Mouse (Mus musculus) 3T3-L1 (cell line): ENCODE measurements around the gene Asb5.
"Not testable (repeated sequence)": the region's sequence is repeated elsewhere in the genome, so short reads cannot be mapped to it uniquely, and the experiment has no call there.

Experiments used
- DNase-seq: peaks from one replicate; pipeline ENCODE4 v3.0.0-alpha.2; 2015; ENCODE audit warnings: low read depth, low spot score

Asb5 gene

DNA sequence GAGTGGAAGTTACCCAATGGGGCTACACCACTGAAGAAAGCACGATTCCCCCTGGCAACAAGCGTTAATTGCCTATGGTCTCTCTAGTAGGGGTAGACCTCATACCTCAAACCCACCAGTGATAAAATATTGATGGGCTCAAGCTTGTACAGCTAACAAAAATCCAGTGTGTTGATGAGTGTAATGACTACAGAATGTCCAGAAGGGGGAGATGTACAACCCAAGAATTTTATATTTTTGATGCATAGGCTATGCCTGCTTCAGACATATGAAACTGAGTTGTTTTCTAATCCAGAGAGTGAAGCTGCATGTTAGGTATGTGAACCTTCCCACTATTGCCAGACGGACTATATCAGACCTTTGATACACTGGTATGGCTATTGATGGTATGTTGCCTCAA, 7.9 kb downstream of the Asb5 start:
- DNase-seq = peak; percentile 62

GRCm38 (mm10) chr8:54541331-54541730, 12.0 kb downstream of the Asb5 start:
- no peak for DNase-seq

GRCm38 (mm10) chr8:54548383-54548782, 19.0 kb downstream of the Asb5 start:
- DNase-seq = peak; percentile 87

GRCm38 (mm10) chr8:54550026-54550574, 20.7 kb downstream of the Asb5 start:
- DNase-seq = no peak

DNA sequence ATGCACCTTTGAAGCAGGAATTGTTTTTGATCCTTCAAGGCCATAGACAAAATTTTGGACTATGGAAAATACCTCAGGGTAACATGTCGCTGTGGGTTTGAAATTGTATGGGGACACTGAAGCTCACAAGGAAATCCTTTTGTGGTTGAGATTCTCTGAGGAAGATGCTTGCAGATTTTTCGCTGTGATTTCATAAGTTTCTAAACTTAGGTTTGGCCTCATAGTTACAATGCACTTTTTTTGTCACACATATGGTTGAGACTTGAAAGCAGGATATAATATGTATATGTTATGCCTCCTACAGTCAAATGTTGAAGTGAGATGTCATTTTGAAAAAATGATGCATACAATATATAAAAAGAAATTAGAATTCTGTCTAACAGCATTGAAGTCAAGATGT, 25.5 kb downstream of the Asb5 start:
- DNase-seq = no peak

DNA sequence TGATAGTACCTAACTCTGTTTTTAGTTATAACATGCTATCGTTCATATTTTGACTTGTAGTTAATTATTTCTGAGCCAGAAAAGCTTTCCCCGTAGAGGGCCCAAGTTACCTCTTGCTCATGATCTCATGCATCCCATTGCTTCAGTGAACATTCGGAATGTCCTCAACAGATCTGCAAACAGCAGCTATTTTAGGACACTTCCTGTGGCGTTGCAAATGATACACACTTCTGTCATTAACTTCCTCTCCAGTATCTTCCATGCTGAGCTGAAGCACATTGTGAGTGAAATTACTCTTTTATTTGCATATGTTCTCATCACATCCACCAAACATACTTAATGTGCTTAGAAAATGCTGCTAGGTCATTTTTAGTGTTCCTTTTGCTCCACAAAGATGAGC, 32.8 kb downstream of the Asb5 start:
- DNase-seq = no peak

- DNase-seq = no peak
These were observed 35.8 kb downstream of the Asb5 start for GRCm38 (mm10) chr8:54565181-54565580.

DNA sequence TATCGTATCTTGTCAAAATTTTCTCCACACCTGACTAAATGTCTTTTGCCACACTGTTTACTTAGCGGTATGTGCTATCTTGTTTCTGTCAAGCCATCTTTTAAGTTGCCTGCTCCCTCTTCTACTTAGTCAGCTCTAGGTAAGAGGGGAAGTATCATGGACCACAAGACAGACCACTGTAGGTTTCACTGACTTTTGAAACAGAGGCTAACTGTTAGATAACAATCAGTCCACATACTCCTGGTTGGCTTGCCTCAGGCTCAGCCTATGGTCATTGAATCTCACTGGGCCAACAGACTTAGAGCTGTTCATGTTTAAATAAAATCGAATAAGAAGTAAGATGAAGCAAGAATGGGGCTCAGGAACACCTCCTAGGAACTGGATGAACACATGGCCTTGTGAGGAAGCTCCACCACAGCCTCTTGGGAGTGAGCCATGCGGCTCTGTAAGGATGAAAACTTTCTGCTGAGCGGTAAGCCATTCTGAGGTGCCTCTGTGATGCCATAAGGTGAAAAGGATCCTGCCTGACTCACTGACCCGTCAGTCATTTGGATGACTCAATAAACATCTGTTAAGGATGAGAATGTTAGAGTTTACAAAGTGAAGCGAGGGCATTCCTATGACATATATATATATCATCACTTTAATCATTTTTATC, 36.4 kb downstream of the Asb5 start:
- peak; percentile 84 for DNase-seq

DNA sequence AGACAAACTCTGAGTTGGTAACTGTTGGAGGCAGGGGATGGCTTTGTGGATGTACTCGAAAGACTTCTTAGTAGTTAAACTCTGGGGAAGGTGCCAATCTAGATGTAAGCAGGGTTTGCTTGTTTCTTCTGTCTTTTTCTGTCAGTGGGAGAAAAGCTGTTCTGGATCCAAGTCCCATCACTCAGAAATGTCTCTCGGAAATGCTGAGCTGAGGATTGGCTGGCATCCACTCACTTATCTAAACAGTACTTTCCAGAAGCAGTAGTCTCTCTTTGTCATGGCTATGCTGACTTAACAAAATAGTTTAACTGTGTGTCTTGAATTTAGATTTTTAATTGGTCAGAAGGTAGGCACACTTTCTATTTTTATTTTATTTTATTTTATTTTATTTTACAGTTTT, 37.8 kb downstream of the Asb5 start:
- DNase-seq = peak; percentile 53

DNA sequence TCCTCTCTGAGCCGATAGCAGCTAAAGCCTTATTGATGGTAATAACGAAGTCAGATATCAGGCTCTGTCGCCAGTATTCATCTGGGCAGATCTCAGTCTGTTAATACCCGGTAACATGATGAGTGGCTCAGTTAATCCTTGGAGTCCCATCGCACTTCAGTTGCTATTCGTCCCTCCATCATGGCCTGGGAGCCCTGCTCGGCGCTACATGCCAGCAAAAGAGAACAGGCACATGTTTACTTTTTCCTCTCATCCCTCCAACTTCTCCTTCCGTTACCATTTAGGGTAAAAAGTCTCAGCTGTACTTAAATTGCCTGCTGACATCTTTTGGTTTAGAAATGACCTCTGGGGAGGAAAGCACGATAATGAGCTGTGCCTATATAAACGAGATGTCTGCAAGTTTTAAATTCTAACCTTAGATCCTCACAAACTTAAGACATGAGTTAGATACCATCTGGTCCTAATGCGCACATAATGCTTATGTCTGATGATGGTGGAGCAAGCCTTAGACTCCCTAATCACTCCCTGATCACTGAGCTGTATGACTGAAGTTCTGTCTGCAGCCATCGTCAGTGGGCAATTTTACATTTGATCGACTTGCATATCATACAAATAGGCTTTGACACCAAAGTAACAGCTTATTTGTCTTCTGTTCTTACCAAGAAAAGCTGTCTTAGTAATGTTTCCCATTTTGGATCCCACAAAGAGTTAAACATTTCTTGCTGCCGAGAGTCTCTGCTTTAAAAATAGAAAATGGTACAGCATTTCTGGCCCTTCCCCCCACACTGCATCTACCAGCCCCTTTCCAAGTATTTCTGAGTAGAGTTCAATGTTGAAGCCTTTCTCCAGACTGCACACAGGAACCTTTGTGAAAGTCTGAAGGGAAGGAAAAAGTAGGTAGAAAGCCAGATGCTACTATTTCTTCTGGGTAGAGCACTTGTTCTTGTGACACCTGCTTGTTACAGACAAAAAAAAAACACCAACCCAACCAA, 41.5 kb downstream of the Asb5 start:
- DNase-seq = no peak

GRCm38 (mm10) chr8:54581436-54581835, 52.1 kb downstream of the Asb5 start:
- DNase-seq = no peak

DNA sequence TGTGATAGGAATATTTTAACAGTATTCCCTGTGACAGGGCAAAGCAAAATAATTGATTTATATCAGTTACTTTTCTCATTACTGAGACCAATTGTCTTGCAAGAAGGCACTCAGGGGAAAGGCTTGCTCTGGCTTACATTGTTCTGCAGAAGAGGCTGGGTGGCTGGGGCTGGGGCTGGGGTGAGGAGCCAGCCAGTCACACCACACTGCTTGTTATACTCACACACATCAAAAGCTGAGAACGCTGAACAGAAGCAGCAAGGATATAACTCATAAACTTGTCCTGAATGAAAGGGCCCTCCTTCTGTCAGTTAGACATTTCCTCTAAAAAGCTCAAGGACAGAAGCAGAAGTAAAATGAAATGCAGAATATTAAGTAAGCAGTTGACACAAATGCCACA, 53.5 kb downstream of the Asb5 start:
- DNase-seq = no peak

DNA sequence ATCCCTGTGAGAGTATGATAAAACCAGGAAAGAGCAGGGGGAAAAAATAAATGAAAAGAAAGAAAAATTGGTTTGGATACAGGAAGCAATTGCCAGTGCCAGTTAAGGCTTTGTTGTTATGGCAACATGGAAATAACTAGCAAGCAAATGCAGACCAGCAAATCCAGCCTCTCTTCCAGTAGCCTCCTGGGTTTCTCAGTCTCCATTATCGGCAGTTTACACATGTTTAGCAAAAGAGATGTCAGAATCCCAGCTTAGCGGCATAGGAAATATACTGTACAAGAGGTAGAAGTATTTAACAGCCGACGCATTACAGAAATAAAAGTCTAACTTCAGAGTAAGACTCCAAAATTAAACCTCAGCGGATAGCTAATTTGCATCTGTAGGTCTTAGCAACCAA, 65.3 kb downstream of the Asb5 start:
- no peak for DNase-seq

- DNase-seq = no peak
These were observed 66.7 kb downstream of the Asb5 start for GRCm38 (mm10) chr8:54596051-54596450.

DNA sequence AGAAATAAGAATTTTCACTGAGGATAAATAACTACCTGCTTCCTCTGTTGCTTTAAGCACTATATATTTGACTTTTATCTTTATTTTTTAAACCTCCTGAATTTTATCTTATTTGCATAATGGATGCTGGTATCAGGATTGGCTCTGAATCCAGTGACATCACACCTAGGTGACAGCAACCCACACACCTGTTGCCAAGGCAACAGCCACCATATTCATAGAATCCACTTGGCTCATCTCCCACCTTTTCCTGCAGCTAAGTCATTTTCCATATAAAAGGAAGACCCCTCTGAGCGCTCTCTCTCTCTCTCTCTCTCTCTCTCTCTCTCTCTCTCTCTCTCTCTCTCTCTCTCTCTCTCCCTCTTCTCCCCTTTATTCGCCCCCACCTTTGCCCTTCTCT, 67.6 kb downstream of the Asb5 start:
- DNase-seq = no peak

DNA sequence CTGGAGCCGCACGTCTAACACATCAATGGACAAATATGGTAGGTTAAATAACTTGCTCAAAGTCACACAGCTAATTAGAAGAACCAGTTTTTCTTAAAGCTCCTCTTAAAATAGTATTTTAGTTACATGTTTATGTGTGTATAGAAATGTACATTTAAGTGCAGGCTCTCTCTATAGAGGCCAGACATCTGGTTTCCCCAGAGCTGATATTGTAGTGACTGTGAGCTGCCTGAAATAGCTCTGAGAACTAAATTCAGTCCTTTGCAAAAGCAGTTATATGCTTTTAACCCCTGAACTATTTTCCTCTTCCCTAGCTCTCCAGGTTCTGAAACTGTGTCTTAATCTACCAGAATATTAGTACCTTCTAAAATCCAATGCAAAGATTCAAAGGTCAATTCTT, 68.0 kb downstream of the Asb5 start:
- no peak for DNase-seq

- no peak for DNase-seq
These were observed 71.4 kb downstream of the Asb5 start, which contains the start of gene Spata4 for GRCm38 (mm10) chr8:54600671-54601251. Spata4 (plus strand) TSS chr8:54600781.

DNA sequence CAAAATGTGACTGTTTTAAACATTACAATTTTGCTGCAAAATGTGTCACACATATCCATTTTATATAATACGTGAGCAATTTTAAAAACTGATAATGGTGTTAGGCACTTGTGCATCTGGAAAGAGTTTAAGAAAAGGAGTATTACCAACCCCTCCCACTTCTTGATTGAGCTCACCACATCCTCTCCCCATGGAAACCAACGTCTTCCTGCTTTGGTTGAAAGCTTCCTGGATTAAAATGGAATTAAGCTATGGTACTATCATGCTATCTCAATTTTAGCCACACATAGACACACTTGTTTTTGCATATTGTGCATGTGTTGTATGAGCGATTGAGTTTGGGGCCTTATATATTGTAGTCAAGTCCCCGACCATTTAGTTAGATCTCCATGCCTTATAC, 74.1 kb downstream of the Asb5 start:
- DNase-seq = peak; percentile 25

- DNase-seq = peak; percentile 84
These were observed 80.0 kb downstream of the Asb5 start for GRCm38 (mm10) chr8:54609336-54609735.

GRCm38 (mm10) chr8:54610238-54610637, 80.9 kb downstream of the Asb5 start:
- DNase-seq = peak; percentile 96

DNA sequence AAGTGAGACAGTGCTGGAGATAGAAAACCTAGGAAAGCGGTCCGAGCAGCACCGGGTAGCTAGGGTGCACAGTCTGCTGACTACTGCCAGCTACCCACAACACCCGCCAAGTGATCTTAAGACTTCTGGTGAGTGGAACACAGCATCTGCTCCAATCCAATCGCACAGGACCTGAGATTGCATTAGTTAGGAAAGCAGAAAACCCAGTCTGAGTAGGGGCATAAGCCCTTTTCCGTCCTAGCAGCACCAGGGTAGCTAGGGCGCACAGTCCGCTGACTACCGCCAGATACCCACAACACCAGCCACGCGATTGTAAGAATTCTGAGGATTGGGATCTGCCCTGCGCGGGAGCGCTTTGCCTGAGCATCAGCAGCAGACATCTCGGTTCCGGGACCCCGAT, 87.3 kb downstream of the Asb5 start:
- not testable (repeated sequence) for DNase-seq
